Mouse (Mus musculus): ENCODE data around the gene Trim14. TPM values are rescaled to one million over a fixed set of nuclear protein-coding genes. Genes with fewer than 3 reads are reported as not detected.

Gene Trim14
- polyA plus RNA-seq, 1 experiment from 2014 or later: 1.7 TPM

Other genes starting within 250 kb of the Trim14 start
- 0.09 TPM in 1 of 2 replicates, not detected in the other for gene Foxe1, start 192.5 kb downstream of the Trim14 start, polyA plus RNA-seq (2016; fragmentation: Nextera tagmentation; extraction: Ambion mirVana)
- gene Trmo, start 146.7 kb downstream of the Trim14 start, polyA plus RNA-seq (2016; fragmentation: Nextera tagmentation; extraction: Ambion mirVana): 8.1 and 9.0 TPM in 2 replicates
- gene Hemgn, start 122.6 kb downstream of the Trim14 start, polyA plus RNA-seq (2016; fragmentation: Nextera tagmentation; extraction: Ambion mirVana): 2.4 and 4.3 TPM in 2 replicates
- 207 and 211 TPM in 2 replicates for gene Anp32b, start 85.2 kb downstream of the Trim14 start, polyA plus RNA-seq (2016; fragmentation: Nextera tagmentation; extraction: Ambion mirVana)
- 74.3 and 76.5 TPM in 2 replicates for gene Nans, start 46.9 kb downstream of the Trim14 start, polyA plus RNA-seq (2016; fragmentation: Nextera tagmentation; extraction: Ambion mirVana)
- gene Coro2a, start 66.1 kb upstream of the Trim14 start, polyA plus RNA-seq (2016; fragmentation: Nextera tagmentation; extraction: Ambion mirVana): 7.0 and 7.4 TPM in 2 replicates
- 1.4 and 1.5 TPM in 2 replicates for gene Tbc1d2, start 114.1 kb upstream of the Trim14 start, polyA plus RNA-seq (2016; fragmentation: Nextera tagmentation; extraction: Ambion mirVana)

Measured in hindbrain, embryonic 12.5 days (tissue).